Mouse (Mus musculus) cerebellum, postnatal 14 days (tissue): ENCODE results near the gene Mrgpra9.
"Not testable (repeated sequence)": the region's sequence is repeated elsewhere in the genome, so short reads cannot be mapped to it uniquely, and the experiment has no call there.

Experiments
- DNase-seq, 2 experiments: peaks; one replicate each; pipeline ENCODE4 v3.0.0; 2021; ENCODE audit warnings: mixed read lengths in 2 of 2

The Mrgpra9 gene

DNA sequence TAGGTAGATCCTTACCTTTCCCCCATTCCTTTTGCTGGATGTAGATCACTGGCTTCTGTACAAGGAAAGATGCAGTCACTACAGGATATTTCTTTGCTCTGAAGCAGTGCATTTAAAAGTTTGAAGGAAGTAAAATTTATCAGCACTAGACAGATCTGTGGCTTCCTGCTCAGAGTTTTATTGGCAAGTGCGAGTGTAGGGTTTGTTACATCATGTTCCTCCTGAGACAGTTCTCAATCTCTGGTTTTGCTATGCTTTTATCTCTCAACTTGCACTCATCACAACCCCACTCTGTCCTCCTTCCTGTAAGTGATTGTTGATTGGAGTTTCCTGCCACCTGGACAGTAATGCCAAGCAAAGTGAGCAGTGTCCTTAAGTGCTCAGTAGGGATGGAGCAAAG is at the start of gene Mrgpra9:
Gene Mrgpra9 (minus strand): TSS at position 79 of the 400 bp plus-strand sequence.
- no peak for DNase-seq

DNA sequence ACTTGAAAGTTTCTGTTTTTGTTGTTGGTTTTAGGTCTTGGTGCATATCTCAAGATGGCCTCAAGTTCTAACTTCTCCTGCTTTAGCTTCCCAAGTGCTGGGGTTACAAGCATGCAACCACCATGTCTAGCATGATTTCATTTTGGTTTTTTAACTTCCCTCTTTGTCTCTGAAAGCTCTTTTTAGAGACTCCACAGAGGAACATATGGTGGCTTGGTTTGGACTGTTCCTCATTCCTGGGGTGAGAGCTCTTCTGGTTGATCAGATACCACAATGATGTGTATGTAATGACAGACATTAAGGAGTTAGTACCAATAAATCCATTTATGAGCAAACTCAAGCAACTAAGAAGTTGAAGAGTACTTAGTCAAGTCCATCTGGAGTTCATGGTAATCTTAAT is 47.0 kb upstream of the Mrgpra9 start:
- not testable (repeated sequence) for DNase-seq

DNA sequence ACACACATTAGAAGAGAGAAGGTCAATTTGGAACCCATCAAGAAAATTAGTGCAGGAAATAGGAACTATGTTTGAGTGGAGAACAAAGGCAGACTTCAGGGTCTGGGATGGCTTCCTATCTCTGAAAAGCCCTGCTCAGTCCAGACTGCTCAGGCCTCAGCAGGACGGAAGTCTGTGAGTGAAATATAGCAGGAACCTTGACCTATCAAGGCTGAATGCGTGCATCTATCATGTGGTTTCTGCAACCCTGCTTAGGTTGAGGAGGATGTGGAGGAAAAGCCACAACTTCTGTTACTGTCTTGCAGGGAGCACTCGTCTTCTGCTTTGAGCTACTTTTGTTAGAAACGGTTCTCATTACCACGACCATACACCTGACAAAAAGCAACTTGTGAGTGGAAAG is 18.9 kb upstream of the Mrgpra9 start:
- not testable (repeated sequence) for DNase-seq

DNA sequence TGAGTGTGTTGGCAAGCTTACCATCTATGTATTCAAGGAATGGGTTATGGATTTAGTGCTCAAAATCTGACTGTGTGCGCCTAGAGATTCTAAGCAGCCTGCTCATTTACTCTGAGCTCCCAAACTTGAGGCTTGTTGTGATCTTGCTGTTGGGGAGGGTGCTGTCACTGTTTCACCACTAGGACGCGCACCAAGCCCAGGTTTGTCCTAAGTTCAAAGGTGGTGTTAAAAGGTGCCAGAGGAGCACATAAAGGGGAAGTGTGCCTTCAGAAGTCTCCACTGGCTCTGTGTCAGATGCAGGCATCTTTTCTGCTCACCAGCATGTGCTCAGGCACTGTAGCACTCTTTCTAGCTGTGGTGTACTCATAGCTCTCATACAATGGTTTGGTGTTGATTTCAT is 8.0 kb downstream of the Mrgpra9 start:
- DNase-seq: no peak

DNA sequence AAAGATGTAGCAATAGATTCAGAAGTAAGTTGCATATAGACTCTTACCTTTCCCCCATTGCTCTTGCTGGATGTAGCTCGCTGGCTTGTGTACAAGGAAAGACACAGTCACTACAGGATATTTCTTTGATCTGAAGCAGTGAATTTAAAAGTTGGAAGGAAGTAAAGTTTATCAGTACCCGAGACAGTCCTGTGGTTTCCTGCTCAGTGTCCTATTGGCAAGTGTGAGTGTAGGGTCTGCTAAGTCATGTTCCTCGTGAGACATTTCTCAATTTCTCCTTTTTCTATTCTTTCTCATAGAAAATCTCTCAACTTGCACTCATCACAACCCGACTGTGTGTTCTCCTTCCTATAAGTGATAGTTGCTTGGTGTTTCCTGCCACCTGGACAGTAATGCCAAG is 47.8 kb downstream of the Mrgpra9 start, which contains the start of gene Mrgpra6:
Gene Mrgpra6 (minus strand): TSS at position 91 of the 400 bp plus-strand sequence.
- no peak for DNase-seq

DNA sequence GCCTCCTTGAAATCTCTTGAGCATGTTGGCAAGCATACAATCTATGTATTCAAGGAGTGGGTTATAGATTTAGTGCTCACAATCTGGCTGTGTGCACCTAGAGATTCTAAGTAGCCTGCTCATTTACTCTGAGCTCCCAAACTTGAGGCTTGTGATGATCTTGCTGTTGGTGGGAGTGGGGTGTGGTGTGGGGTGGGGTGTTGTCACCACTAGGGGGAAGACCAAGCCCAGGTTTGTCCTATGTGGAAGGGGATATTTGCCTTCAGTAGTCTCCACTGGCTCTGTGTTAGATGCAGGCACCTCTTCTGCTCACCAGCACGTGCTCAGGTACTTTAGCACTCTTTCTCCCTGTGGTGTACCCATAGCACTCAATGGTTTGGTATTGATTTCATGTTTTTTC is 57.4 kb downstream of the Mrgpra9 start:
- DNase-seq: no peak
